ENCODE assay signal across 25 mouse cellular contexts in the genomic region with DNA sequence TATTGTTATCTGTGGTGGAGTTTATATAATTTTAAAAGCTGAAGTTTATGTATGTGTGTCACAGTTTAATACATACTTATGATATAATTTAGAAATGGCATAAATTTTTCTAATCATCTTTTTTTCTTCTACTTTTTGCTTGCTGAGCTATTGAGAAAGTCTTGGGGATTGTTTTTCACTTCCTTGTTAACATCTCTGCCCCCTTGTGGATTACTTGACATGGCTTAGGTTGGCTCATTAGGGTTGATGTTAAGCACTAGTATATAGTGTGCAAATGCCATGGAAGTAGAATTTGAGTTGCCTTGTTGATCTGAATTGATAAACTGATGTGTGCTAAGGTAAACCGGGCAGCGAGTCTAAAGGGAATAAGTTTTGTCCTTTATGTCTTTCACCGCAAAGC.
A peak's percentile ranks its signal among the peaks of the same experiment; 100 is the strongest.
DNase-seq lines count a peak whose midpoint lies in the region; ATAC-seq and TF ChIP-seq lines count a peak whose summit lies in the region.
"Had no signal": no experiment of that assay in that cellular context is flagged by ENCODE, and none has a peak within 500 bp of the region (broad histone marks: within the 10 kb centered on the region; RNA-seq: fewer than 3 reads in every experiment).

No protein-coding gene starts in this region.

- H3K4me1 ChIP-seq in intestine, postnatal 0 days (replicated peaks; ENCODE audit: control insufficient read depth, insufficient read depth, low read length), result no peaks in the 10 kb centered on the region
- H3K4me1 ChIP-seq in intestine, embryonic 15.5 days (replicated peaks), result no peaks in the 10 kb centered on the region
- H3K4me1 ChIP-seq: embryonic facial prominence, embryonic 15.5 days; forebrain, embryonic 10.5 days; heart, embryonic 10.5 days; hindbrain, embryonic 12.5 days had no signal

- H3K27ac ChIP-seq in intestine, postnatal 0 days (ENCODE audit: low read depth, low read length), result no peak overlapping the region
- H3K27ac ChIP-seq in intestine, embryonic 15.5 days, result no peak overlapping the region
- H3K27ac ChIP-seq: embryonic facial prominence, embryonic 15.5 days; forebrain, embryonic 10.5 days; heart, embryonic 10.5 days; hindbrain, embryonic 12.5 days had no signal

- no peak overlapping the region for H3K4me3 ChIP-seq in intestine, postnatal 0 days (ENCODE audit: low read depth, low read length)
- H3K4me3 ChIP-seq in intestine, embryonic 15.5 days (replicated peaks), result no peak overlapping the region
- H3K4me3 ChIP-seq: embryonic facial prominence, embryonic 15.5 days; erythroblast, embryonic 14.5 days; forebrain, embryonic 10.5 days; heart, embryonic 10.5 days; hindbrain, embryonic 12.5 days had no signal

- 92% methylated on average over 3 of the region's 3 CpGs for WGBS in intestine, postnatal 0 days
- 90% methylated on average over 3 of the region's 3 CpGs for WGBS in intestine, embryonic 15.5 days

- H3K4me2 ChIP-seq in intestine, postnatal 0 days (replicated peaks; ENCODE audit: low read depth), result no peak overlapping the region
- no peak overlapping the region for H3K4me2 ChIP-seq in intestine, embryonic 15.5 days (replicated peaks)
- H3K4me2 ChIP-seq: embryonic facial prominence, embryonic 15.5 days; hindbrain, embryonic 12.5 days had no signal

- 0 out of 2 replicates have a peak, but pooled peaks have one; percentile 21 for TF ChIP-seq CTCF in intestine, postnatal 0 days (IDR thresholded peaks at IDR 0.05; ENCODE audit: low read depth)

- no peak for ATAC-seq in intestine, postnatal 0 days
- no peak for ATAC-seq in intestine, embryonic 15.5 days
- ATAC-seq in common myeloid progenitor, adult 5-6 weeks (replicated peaks; ENCODE audit: low read depth, poor library complexity, severe bottlenecking), result 0 out of 2 replicates have a peak, but pooled peaks have one; percentile 45
- ATAC-seq in megakaryocyte progenitor cell, adult 5-6 weeks (replicated peaks; ENCODE audit: poor library complexity), result 0 out of 2 replicates have a peak, but pooled peaks have one; percentile 57
- ATAC-seq: activated CD4-positive, CD25-positive, alpha-beta regulatory T cell, adult 4 months; forebrain, embryonic 14.5 days; hindbrain, embryonic 16.5 days; Patski had no signal

- H3K9ac ChIP-seq in intestine, postnatal 0 days (ENCODE audit: low read depth, low read length), result no peak overlapping the region
- H3K9ac ChIP-seq in intestine, embryonic 15.5 days, result no peak overlapping the region
- H3K9ac ChIP-seq: embryonic facial prominence, embryonic 15.5 days; hindbrain, embryonic 12.5 days had no signal

- no peaks in the 10 kb centered on the region for H3K27me3 ChIP-seq in intestine, postnatal 0 days (replicated peaks; ENCODE audit: control insufficient read depth, insufficient read depth, low read length)
- no peaks in the 10 kb centered on the region for H3K27me3 ChIP-seq in intestine, embryonic 15.5 days (replicated peaks)
- H3K27me3 ChIP-seq: embryonic facial prominence, embryonic 15.5 days; hindbrain, embryonic 12.5 days; Patski had no signal

- H3K9me3 ChIP-seq in intestine, postnatal 0 days (ENCODE audit: control insufficient read depth), result no peaks in the 10 kb centered on the region
- H3K9me3 ChIP-seq in intestine, embryonic 15.5 days, result no peaks in the 10 kb centered on the region
- H3K9me3 ChIP-seq: embryonic facial prominence, embryonic 15.5 days; forebrain, embryonic 10.5 days; heart, embryonic 10.5 days; hindbrain, embryonic 12.5 days had no signal

- DNase-seq in 416B (ENCODE audit: low read depth), result peak; percentile 12
- no peak for DNase-seq in left cerebral cortex, adult 8-10 months (ENCODE audit: low spot score in 2 of 2)
- DNase-seq in retina, postnatal 1 day, result no peak
- DNase-seq in thymus, adult 18-20 months, result no peak
- DNase-seq: adrenal gland, postnatal 14 days; cerebellum, adult 2 months; cerebellum, postnatal 10 days; embryo, embryonic 11 days; gastrocnemius, postnatal 36 days; heart, adult 18-20 months; heart, postnatal 10 days; heart, postnatal 4 days had no signal

- no peaks in the 10 kb centered on the region for H3K36me3 ChIP-seq in intestine, postnatal 0 days (ENCODE audit: control insufficient read depth, insufficient read depth)
- no peaks in the 10 kb centered on the region for H3K36me3 ChIP-seq in intestine, embryonic 15.5 days
- H3K36me3 ChIP-seq: embryonic facial prominence, embryonic 15.5 days; forebrain, embryonic 10.5 days; heart, embryonic 10.5 days; hindbrain, embryonic 12.5 days had no signal

Comparison
In these comparisons a context has a peak if more than half of its experiments do, and no peak if none do; other contexts are left out.
1. ATAC-seq: peak in common myeloid progenitor, adult 5-6 weeks (single experiment) and megakaryocyte progenitor cell, adult 5-6 weeks (single experiment); none in intestine, postnatal 0 days (single experiment) and intestine, embryonic 15.5 days (single experiment).